Mouse (Mus musculus): Measurements from ENCODE around the gene Adssl1.

Gene Adssl1

GRCm38 (mm10) chr12:112619686-112620353 is at the start of gene Adssl1:
TSS of gene Adssl1 (plus strand) at chr12:112620045.
- peak; percentile 61 to 73 for DNase-seq

- DNase-seq, result no peak
These were observed 49.7 kb upstream of the Adssl1 start for GRCm38 (mm10) chr12:112570160-112570559.

- no peak for DNase-seq
These were observed 48.8 kb upstream of the Adssl1 start for GRCm38 (mm10) chr12:112571064-112571463.

- no peak for DNase-seq
These were observed 44.4 kb upstream of the Adssl1 start for GRCm38 (mm10) chr12:112575274-112575986.

GRCm38 (mm10) chr12:112576341-112576740 is 43.5 kb upstream of the Adssl1 start:
- no peak for DNase-seq

GRCm38 (mm10) chr12:112576749-112577148 is 43.1 kb upstream of the Adssl1 start:
- DNase-seq, result peak; percentile 61 to 69

- peak in 1 of 2 experiments; percentile 43 for DNase-seq
These were observed 41.4 kb upstream of the Adssl1 start for GRCm38 (mm10) chr12:112578296-112579090.

- no peak for DNase-seq
These were observed 40.4 kb upstream of the Adssl1 start for GRCm38 (mm10) chr12:112579430-112579829.

- DNase-seq, result no peak
These were observed 39.9 kb upstream of the Adssl1 start for GRCm38 (mm10) chr12:112579926-112580325.

GRCm38 (mm10) chr12:112581113-112581512 is 38.7 kb upstream of the Adssl1 start:
- peak; percentile 38 to 57 for DNase-seq

GRCm38 (mm10) chr12:112584954-112585353 is 34.9 kb upstream of the Adssl1 start:
- no peak for DNase-seq

- DNase-seq, result peak in 1 of 2 experiments; percentile 16
These were observed 33.8 kb upstream of the Adssl1 start for GRCm38 (mm10) chr12:112585924-112586538.

- peak in 1 of 2 experiments; percentile 44 for DNase-seq
These were observed 32.4 kb upstream of the Adssl1 start for GRCm38 (mm10) chr12:112587125-112588124.

- DNase-seq, result peak; percentile 88 to 91
These were observed 31.2 kb upstream of the Adssl1 start, which contains the start of gene Inf2 for GRCm38 (mm10) chr12:112588426-112589256. TSS of gene Inf2 (plus strand) at chr12:112588784.

- DNase-seq, result no peak
These were observed 30.2 kb upstream of the Adssl1 start for GRCm38 (mm10) chr12:112589491-112590191.

- no peak for DNase-seq
These were observed 29.1 kb upstream of the Adssl1 start for GRCm38 (mm10) chr12:112590566-112591239.

GRCm38 (mm10) chr12:112591240-112591639 is 28.6 kb upstream of the Adssl1 start:
- DNase-seq, result no peak

GRCm38 (mm10) chr12:112591730-112592129 is 28.1 kb upstream of the Adssl1 start:
- DNase-seq, result no peak
